In the genomic region with DNA sequence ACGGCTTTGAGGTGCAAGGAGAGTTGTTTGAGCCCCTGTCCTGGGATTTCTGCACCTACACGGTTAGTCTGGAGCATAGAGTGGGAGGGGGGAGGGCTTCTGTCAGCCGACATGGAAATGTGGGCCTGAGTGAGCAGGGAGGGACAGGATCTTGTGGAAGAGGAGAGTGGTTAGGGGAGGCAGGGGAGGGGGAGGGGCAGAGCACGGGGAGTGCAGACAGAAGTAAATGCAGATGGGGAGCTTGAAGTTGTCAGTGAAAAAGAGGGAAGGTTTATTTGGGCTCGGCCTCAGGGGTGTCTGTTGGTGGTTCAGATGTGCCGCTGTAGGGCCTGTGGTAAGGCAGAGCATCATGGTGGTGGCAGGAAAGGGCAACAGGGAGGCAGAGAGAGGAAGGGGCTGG, we compare ENCODE assay signal across 18 mouse cellular contexts. TPM values are rescaled to one million over a fixed set of nuclear protein-coding genes. Genes with fewer than 3 reads are reported as not detected.
DNase-seq lines count a peak whose midpoint lies in the region; ATAC-seq lines count a peak whose summit lies in the region.
"Had no signal": no experiment of that assay in that cellular context is flagged by ENCODE, and none has a peak within 500 bp of the region (broad histone marks: within the 10 kb centered on the region; RNA-seq: fewer than 3 reads in every experiment).

No protein-coding gene starts in this region.

- no peak overlapping the region for H3K9ac ChIP-seq in liver, embryonic 15.5 days
- H3K9ac ChIP-seq in liver, embryonic 11.5 days (ENCODE audit: low read depth, low read length) = no peak overlapping the region
- no peak overlapping the region for H3K9ac ChIP-seq in liver, embryonic 16.5 days (ENCODE audit: low read depth, low read length)
- H3K9ac ChIP-seq: midbrain, embryonic 12.5 days had no signal

- ATAC-seq in liver, embryonic 15.5 days (ENCODE audit: insufficient read depth) = no peak
- no peak for ATAC-seq in liver, embryonic 11.5 days (replicated peaks; ENCODE audit: low FRiP score)
- ATAC-seq in liver, embryonic 16.5 days (ENCODE audit: low read depth) = no peak
- no peak for ATAC-seq in frontal cortex, adult (ENCODE audit: low TSS enrichment)
- ATAC-seq: Patski had no signal

- no peak overlapping the region for H3K4me3 ChIP-seq in heart, embryonic 10.5 days
- H3K4me3 ChIP-seq in liver, embryonic 15.5 days (replicated peaks) = no peak overlapping the region
- no peak overlapping the region for H3K4me3 ChIP-seq in liver, embryonic 11.5 days (ENCODE audit: low read depth, low read length)
- no peak overlapping the region for H3K4me3 ChIP-seq in liver, embryonic 16.5 days (ENCODE audit: low read depth, low read length)
- H3K4me3 ChIP-seq: midbrain, embryonic 12.5 days had no signal

- H3K4me1 ChIP-seq in heart, embryonic 10.5 days = peaks cover 32% of the 10 kb centered on the region
- H3K4me1 ChIP-seq in liver, embryonic 15.5 days (replicated peaks) = peaks cover 41% of the 10 kb centered on the region
- peaks cover 18% of the 10 kb centered on the region for H3K4me1 ChIP-seq in liver, embryonic 11.5 days (replicated peaks; ENCODE audit: control insufficient read depth, insufficient read depth, low read length)
- H3K4me1 ChIP-seq in liver, embryonic 16.5 days (ENCODE audit: control insufficient read depth, low read depth, low read length) = peaks cover 21% of the 10 kb centered on the region

- no peaks in the 10 kb centered on the region for H3K27me3 ChIP-seq in heart, embryonic 10.5 days (ENCODE audit: insufficient read depth, poor library complexity, severe bottlenecking)
- no peaks in the 10 kb centered on the region for H3K27me3 ChIP-seq in liver, embryonic 15.5 days
- no peaks in the 10 kb centered on the region for H3K27me3 ChIP-seq in liver, embryonic 11.5 days (replicated peaks; ENCODE audit: control insufficient read depth, insufficient read depth, low read length)
- H3K27me3 ChIP-seq in liver, embryonic 16.5 days (ENCODE audit: control insufficient read depth, insufficient read depth, low read depth, low read length) = no peaks in the 10 kb centered on the region
- H3K27me3 ChIP-seq: midbrain, embryonic 12.5 days; Patski had no signal

- DNase-seq in heart, embryonic 10.5 days (ENCODE audit: low spot score) = no peak
- no peak for DNase-seq in heart, postnatal 4 days
- DNase-seq in liver, embryonic 11.5 days (ENCODE audit: low spot score) = no peak
- peak; percentile 19 for DNase-seq in embryo, embryonic 10.5 days (ENCODE audit: low spot score)
- DNase-seq in adipocyte (ENCODE audit: low spot score) = no peak
- DNase-seq: adrenal gland, postnatal 10 days; B cell, adult 2 months; cerebellum, adult 2 months; gastrocnemius, postnatal 14 days; heart, postnatal 36 days; left cerebral cortex, postnatal 4 days; spleen, adult 18-20 months had no signal

- peaks cover 35% of the 10 kb centered on the region for H3K36me3 ChIP-seq in heart, embryonic 10.5 days
- H3K36me3 ChIP-seq in liver, embryonic 15.5 days (replicated peaks) = peaks cover 27% of the 10 kb centered on the region
- peaks cover 8% of the 10 kb centered on the region; the same call in 1 of the 2 replicates for H3K36me3 ChIP-seq in liver, embryonic 11.5 days (ENCODE audit: control insufficient read depth, insufficient read depth, low read length)
- H3K36me3 ChIP-seq in liver, embryonic 16.5 days (ENCODE audit: control insufficient read depth, insufficient read depth) = peaks cover 3% of the 10 kb centered on the region

- peak overlapping the region; percentile 38; the same call in 1 of the 2 replicates for H3K27ac ChIP-seq in heart, embryonic 10.5 days
- H3K27ac ChIP-seq in liver, embryonic 15.5 days (replicated peaks) = 0 out of 2 replicates have a peak overlapping the region, but pooled peaks have one; percentile 1
- no peak overlapping the region for H3K27ac ChIP-seq in liver, embryonic 11.5 days (ENCODE audit: low read depth, low read length)
- peak overlapping the region; percentile 51 for H3K27ac ChIP-seq in liver, embryonic 16.5 days (ENCODE audit: low read length)
- H3K27ac ChIP-seq: midbrain, embryonic 12.5 days had no signal

- 22% methylated on average over 6 of the region's 6 CpGs for whole genome bisulfite sequencing in heart, embryonic 10.5 days
- WGBS in liver, embryonic 15.5 days (ENCODE audit: insufficient replicate concordance) = 40% methylated on average over 6 of the region's 6 CpGs
- WGBS in liver, embryonic 11.5 days = 37% methylated on average over 6 of the region's 6 CpGs
- WGBS in liver, embryonic 16.5 days (ENCODE audit: insufficient replicate concordance) = 43% methylated on average over 6 of the region's 6 CpGs

- no peaks in the 10 kb centered on the region for H3K9me3 ChIP-seq in heart, embryonic 10.5 days
- no peaks in the 10 kb centered on the region for H3K9me3 ChIP-seq in liver, embryonic 15.5 days (replicated peaks)
- no peaks in the 10 kb centered on the region for H3K9me3 ChIP-seq in liver, embryonic 11.5 days (ENCODE audit: control insufficient read depth, low read length)
- no peaks in the 10 kb centered on the region for H3K9me3 ChIP-seq in liver, embryonic 16.5 days (replicated peaks; ENCODE audit: control insufficient read depth, low read length)
- H3K9me3 ChIP-seq: midbrain, embryonic 12.5 days had no signal

- H3K4me2 ChIP-seq in liver, embryonic 15.5 days = no peak overlapping the region
- no peak overlapping the region for H3K4me2 ChIP-seq in liver, embryonic 11.5 days
- H3K4me2 ChIP-seq in liver, embryonic 16.5 days (ENCODE audit: low read depth, low read length) = no peak overlapping the region
- H3K4me2 ChIP-seq: midbrain, embryonic 12.5 days had no signal

RNA-seq across cellular contexts. Expression of a gene that starts 22.6 kb away (rescaled TPM):
- 17.3 and 19.6 TPM in 2 replicates for polyA plus RNA-seq in heart, embryonic 10.5 days (2016; fragmentation: Nextera tagmentation; extraction: Ambion mirVana)
- 10 to 100 TPM; 11.5 to 16.7 TPM for total RNA-seq in heart, postnatal 4 days (2021)
- 9.6 and 9.7 TPM in 2 replicates for polyA plus RNA-seq in liver, embryonic 15.5 days (2015; fragmentation: Nextera tagmentation; extraction: Ambion mirVana)
- 16.2 and 16.6 TPM in 2 replicates for polyA plus RNA-seq in liver, embryonic 11.5 days (2014; fragmentation: Nextera tagmentation; extraction: Ambion mirVana)
- polyA plus RNA-seq in liver, embryonic 16.5 days (2015; fragmentation: Nextera tagmentation; extraction: Ambion mirVana) = 9.6 and 10.6 TPM in 2 replicates

RNA-seq across cellular contexts. Expression of a gene that starts 44.9 kb away (rescaled TPM):
- 3.6 and 4.5 TPM in 2 replicates for polyA plus RNA-seq in heart, embryonic 10.5 days (2016; fragmentation: Nextera tagmentation; extraction: Ambion mirVana)
- total RNA-seq in heart, postnatal 4 days (2021) = 10 to 100 TPM; 25.3 to 28.7 TPM
- 0.77 and 0.96 TPM in 2 replicates for polyA plus RNA-seq in liver, embryonic 15.5 days (2015; fragmentation: Nextera tagmentation; extraction: Ambion mirVana)
- 2.8 and 2.9 TPM in 2 replicates for polyA plus RNA-seq in liver, embryonic 11.5 days (2014; fragmentation: Nextera tagmentation; extraction: Ambion mirVana)
- 0.91 and 0.96 TPM in 2 replicates for polyA plus RNA-seq in liver, embryonic 16.5 days (2015; fragmentation: Nextera tagmentation; extraction: Ambion mirVana)
- total RNA-seq: neutrophil, adult 5-6 weeks had no signal
